Mouse (Mus musculus) liver, embryonic 12.5 days (tissue): ENCODE measurements around the gene Taf9. TPM values are rescaled to one million over a fixed set of nuclear protein-coding genes. Genes with fewer than 3 reads are reported as not detected.

Experiments
- ATAC-seq: fragments of 200-750 bp; cut with Nextera tagmentation; 2 replicates; pipeline ENCODE4 v1.8.0; 2017; ENCODE audit warnings: moderate number of reproducible peaks, mild to moderate bottlenecking, moderate library complexity
- H3K27ac ChIP-seq: fragments of 300-500 bp; sonication (generic); 2 replicates; pipeline ENCODE4 v1.5.1; 2016; ENCODE audit warnings: mild to moderate bottlenecking
- H3K27me3 ChIP-seq: fragments of 300-500 bp; sonication (generic); replicated peaks from 2 replicates; pipeline ENCODE4 v1.6.1; 2016; ENCODE audit warnings: mild to moderate bottlenecking, moderate library complexity
- H3K36me3 ChIP-seq: fragments of 300-500 bp; sonication (generic); 2 replicates; pipeline ENCODE4 v1.6.1; 2016; ENCODE audit warnings: mild to moderate bottlenecking, moderate library complexity
- H3K4me1 ChIP-seq: fragments of 300-500 bp; sonication (generic); 2 replicates; pipeline ENCODE4 v1.6.1; 2016
- H3K4me2 ChIP-seq: fragments of 300-500 bp; sonication (generic); 2 replicates; pipeline ENCODE4 v1.6.1; 2016; ENCODE audit warnings: mild to moderate bottlenecking, moderate library complexity
- H3K4me3 ChIP-seq: fragments of 300-500 bp; sonication (generic); 2 replicates; pipeline ENCODE4 v1.5.1; 2016; ENCODE audit warnings: mild to moderate bottlenecking, moderate library complexity
- H3K9ac ChIP-seq: fragments of 300-500 bp; sonication (generic); 2 replicates; pipeline ENCODE4 v1.6.1; 2016; ENCODE audit warnings: mild to moderate bottlenecking, moderate library complexity
- H3K9me3 ChIP-seq: fragments of 300-500 bp; sonication (generic); replicated peaks from 2 replicates; pipeline ENCODE4 v1.6.1; 2016; ENCODE audit warnings: mild to moderate bottlenecking, moderate library complexity
- WGBS: fragments of 180-500 bp; shearing (Covaris S2); methylation state at CpG from one replicate; pipeline ENCODE4 v1.1.7; 2016; ENCODE audit not compliant: insufficient replicate concordance; 5-methylcytosine and 5-hydroxymethylcytosine counted together
- polyA plus RNA-seq: library from polyadenylated mRNA; unstranded; fragments of >200 nt; fragmentation: Nextera tagmentation; extraction: Ambion mirVana; gene quantifications from 2 replicates; pipeline ENCODE4 v1.2.1, GENCODE M21; 2016

Gene Taf9
- polyA plus RNA-seq, 1 experiment from 2014 or later = 17.8 TPM

DNA sequence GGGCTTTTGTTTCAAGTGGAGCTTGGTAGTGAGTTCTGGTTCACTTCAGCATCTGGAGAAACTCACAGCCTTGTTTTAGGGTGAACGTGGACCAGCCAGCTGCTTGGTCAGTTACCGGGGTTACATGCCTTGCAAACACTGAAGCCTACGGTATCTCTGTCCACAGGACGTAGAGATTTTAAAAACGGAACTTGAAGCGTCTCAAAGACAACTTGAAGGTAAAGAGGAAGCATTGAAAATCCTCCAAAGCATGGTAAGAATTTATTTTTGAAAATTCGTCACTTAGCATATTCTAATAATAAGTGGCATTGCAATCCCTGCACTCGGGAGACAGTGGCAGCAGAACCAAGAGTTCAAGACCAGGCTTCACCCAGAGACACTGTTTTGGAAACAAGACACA lies 30.2 kb downstream of the Taf9 start:
- no peaks in the 10 kb centered on the region for H3K27me3 ChIP-seq

DNA sequence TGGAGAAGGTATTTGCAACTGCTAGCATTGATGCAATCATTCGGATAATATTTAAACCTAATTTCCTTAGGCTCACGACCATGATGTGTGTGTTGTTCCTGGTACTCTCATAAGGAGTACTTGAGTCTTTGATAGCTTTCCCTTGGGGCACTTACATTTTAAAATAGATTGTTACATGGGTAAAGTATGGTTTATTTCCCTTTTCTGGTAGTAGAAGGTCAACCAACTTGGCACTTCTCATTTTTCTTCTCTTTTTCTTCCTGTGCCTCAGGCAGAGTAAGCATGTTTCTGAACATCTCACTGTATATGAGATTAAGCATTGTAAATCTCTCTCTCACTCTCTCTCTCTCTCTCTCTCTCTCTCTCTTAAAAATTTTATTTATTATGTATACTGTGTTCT lies 31.5 kb downstream of the Taf9 start:
- no peaks in the 10 kb centered on the region for H3K27me3 ChIP-seq
- H3K4me1 ChIP-seq = no peaks in the 10 kb centered on the region
- 57% methylated on average over 2 of the region's 2 CpGs for WGBS
- H3K9me3 ChIP-seq = no peaks in the 10 kb centered on the region
- no peak for ATAC-seq
- peaks cover 11% of the 10 kb centered on the region for H3K36me3 ChIP-seq
- H3K27ac ChIP-seq = no peak overlapping the region
- H3K4me2 ChIP-seq = no peak overlapping the region
- no peak overlapping the region for H3K4me3 ChIP-seq
- H3K9ac ChIP-seq = no peak overlapping the region

More for the DNA sequence above, 30.2 kb downstream of the Taf9 start:
- Histone ChIP-seq H3K36me3 (peaks cover 11% of the 10 kb centered on the region), H3K9ac (no peak overlapping the region), H3K4me3 (no peak overlapping the region), H3K27ac (no peak overlapping the region), H3K9me3 (no peaks in the 10 kb centered on the region), H3K4me2 (no peak overlapping the region), H3K4me1 (no peaks in the 10 kb centered on the region)
- 71% methylated on average over 8 of the region's 8 CpGs for WGBS
- ATAC-seq = no peak

DNA sequence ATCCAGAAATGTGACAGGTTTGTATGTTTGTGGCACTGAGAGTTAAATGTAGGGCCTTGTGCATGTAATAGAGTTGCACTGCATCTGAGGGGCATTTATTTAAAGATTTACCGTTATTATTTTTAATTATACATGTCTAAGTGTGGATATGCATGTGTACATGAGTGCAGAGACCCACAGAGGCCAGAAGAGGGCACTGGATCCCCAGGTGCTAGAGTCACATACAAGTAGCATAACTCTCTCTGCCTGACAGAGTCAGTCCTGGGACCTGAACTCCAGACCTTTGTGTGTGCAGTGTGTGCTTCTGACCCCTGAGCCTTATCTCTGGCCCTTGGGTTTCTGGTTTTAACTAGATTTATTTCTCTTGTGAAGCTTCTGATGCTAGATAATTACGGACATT lies 33.0 kb downstream of the Taf9 start:
- Histone ChIP-seq H3K4me3 (no peak overlapping the region), H3K4me2 (no peak overlapping the region), H3K4me1 (no peaks in the 10 kb centered on the region), H3K9me3 (no peaks in the 10 kb centered on the region), H3K27me3 (no peaks in the 10 kb centered on the region), H3K9ac (no peak overlapping the region), H3K27ac (no peak overlapping the region), H3K36me3 (peaks cover 11% of the 10 kb centered on the region)
- 71% methylated on average over 2 of the region's 2 CpGs for WGBS
- no peak for ATAC-seq

DNA sequence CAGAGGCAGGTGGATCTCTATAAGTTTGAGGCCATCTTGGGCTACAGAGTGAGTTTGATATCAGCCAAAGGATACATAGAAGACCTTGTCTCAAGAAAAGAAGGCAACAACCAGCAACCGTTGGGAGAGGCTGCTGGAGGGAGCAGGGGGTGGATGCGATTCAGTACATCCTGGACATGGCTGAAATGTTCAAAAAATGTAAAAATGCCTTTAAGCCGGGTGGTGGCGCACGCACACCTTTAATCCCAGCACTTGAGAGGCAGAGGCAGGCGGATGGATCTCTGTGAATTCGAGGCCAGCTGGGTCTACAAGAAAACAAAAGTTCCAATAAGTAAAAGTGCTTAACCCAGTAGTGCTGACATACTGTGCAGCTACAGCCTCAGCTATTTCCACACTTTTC lies 36.1 kb downstream of the Taf9 start:
- Histone ChIP-seq H3K9ac (no peak overlapping the region), H3K27ac (no peak overlapping the region), H3K27me3 (no peaks in the 10 kb centered on the region), H3K4me2 (no peak overlapping the region), H3K36me3 (peaks cover 11% of the 10 kb centered on the region), H3K4me3 (no peak overlapping the region), H3K9me3 (no peaks in the 10 kb centered on the region), H3K4me1 (no peaks in the 10 kb centered on the region)
- ATAC-seq = no peak
- 43% methylated on average over 7 of the region's 7 CpGs for WGBS

DNA sequence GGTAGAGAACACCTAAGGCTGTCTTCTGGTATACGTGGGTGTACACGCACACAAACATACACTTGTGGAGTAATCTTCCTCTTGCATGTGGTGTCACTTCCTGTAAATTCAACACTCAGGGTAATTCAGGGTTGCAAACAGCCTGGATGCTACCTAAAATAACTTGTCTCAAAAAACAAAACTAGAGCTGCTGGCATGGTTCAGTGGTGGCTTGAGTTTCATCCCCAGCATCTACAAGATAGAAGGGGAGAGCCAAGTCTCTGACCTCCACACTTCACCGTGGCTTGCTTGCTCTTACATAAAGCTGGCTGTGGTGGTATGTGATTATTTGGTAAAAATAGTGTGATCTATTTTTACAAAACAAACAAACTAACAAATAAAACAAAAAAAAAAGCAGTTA lies 46.2 kb downstream of the Taf9 start:
- H3K27me3 ChIP-seq = no peaks in the 10 kb centered on the region
- WGBS = 75% methylated on average over 3 of the region's 3 CpGs
- H3K9ac ChIP-seq = no peak overlapping the region
- H3K9me3 ChIP-seq = no peaks in the 10 kb centered on the region
- H3K4me3 ChIP-seq = no peak overlapping the region
- no peak for ATAC-seq
- H3K27ac ChIP-seq = no peak overlapping the region
- H3K4me1 ChIP-seq = no peaks in the 10 kb centered on the region
- no peak overlapping the region for H3K4me2 ChIP-seq
- H3K36me3 ChIP-seq = peaks cover 67% of the 10 kb centered on the region

DNA sequence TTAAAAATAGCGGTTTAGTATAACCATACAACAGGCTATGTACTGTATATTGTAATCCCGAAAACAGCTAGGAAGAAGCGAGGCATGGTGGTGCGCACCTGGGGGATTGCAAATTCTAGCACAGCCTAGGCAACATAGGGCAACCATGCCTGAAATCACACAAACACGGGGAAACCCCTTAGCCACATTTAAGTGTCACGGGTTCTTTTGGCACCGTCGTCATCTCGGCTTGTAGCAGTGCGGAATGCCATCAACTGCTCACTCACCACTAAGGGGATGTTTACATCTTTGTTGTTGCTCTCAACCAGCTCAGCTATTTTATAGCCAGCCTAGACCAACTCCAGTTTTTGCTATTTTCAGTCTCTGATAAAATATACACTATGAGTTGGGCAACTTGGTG lies 47.5 kb downstream of the Taf9 start:
- Histone ChIP-seq H3K9ac (no peak overlapping the region), H3K4me3 (no peak overlapping the region), H3K4me2 (no peak overlapping the region), H3K4me1 (no peaks in the 10 kb centered on the region), H3K9me3 (no peaks in the 10 kb centered on the region), H3K27ac (no peak overlapping the region), H3K27me3 (no peaks in the 10 kb centered on the region), H3K36me3 (peaks cover 80% of the 10 kb centered on the region)
- ATAC-seq = no peak
- 90% methylated on average over 10 of the region's 10 CpGs for WGBS

DNA sequence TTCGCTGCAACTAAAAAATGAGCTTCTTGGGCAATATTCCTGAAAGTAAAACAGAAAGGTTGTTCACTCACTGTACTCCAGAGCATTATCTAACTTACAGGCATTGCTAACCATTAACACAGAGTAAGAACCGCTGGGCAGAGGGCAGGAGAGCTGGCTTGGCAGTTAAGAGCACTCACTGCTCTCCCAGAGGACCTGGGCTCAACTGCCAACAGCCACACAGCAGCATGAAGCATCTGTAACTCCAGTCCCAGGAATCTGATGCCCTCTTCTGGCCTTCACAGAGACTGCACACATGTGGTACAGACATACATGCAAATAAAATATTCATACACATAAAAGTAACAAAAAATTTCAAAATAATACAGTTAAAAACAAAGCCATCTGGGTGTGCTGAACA lies 52.1 kb downstream of the Taf9 start:
- Histone ChIP-seq H3K27me3 (no peaks in the 10 kb centered on the region), H3K9me3 (no peaks in the 10 kb centered on the region), H3K9ac (no peak overlapping the region), H3K27ac (no peak overlapping the region), H3K4me2 (no peak overlapping the region), H3K4me1 (no peaks in the 10 kb centered on the region), H3K36me3 (peaks cover 95% of the 10 kb centered on the region), H3K4me3 (no peak overlapping the region)
- WGBS = 88% methylated on average over 2 of the region's 2 CpGs
- ATAC-seq = no peak

Other genes with a start within 250 kb of the Taf9 start
- not detected in 2 replicates for gene Naip1, start 198.7 kb upstream of the Taf9 start, polyA plus RNA-seq
- gene Gtf2h2, start 159.0 kb upstream of the Taf9 start, polyA plus RNA-seq = 46.6 and 52.2 TPM in 2 replicates
- gene Ocln, start 98.9 kb upstream of the Taf9 start, polyA plus RNA-seq = 6.7 and 6.9 TPM in 2 replicates
- gene Marveld2, start 34.6 kb upstream of the Taf9 start, polyA plus RNA-seq = 6.2 and 7.1 TPM in 2 replicates
- gene Ak6, start 600 bp upstream of the Taf9 start, polyA plus RNA-seq = 216 and 222 TPM in 2 replicates
- gene Rad17, start 528 bp upstream of the Taf9 start, polyA plus RNA-seq = 20.0 and 20.3 TPM in 2 replicates
- gene Ccdc125, start 18.1 kb downstream of the Taf9 start, polyA plus RNA-seq = 6.4 and 6.8 TPM in 2 replicates
- gene Cdk7, start 79.4 kb downstream of the Taf9 start, polyA plus RNA-seq = 60.1 TPM in 2 replicates
- gene Mrps36, start 93.1 kb downstream of the Taf9 start, polyA plus RNA-seq = 174 and 179 TPM in 2 replicates
- 45.3 and 47.4 TPM in 2 replicates for gene Cenph, start 124.3 kb downstream of the Taf9 start, polyA plus RNA-seq
- 284 and 289 TPM in 2 replicates for gene Ccnb1, start 135.0 kb downstream of the Taf9 start, polyA plus RNA-seq
- 40.8 and 45.1 TPM in 2 replicates for gene Slc30a5, start 181.8 kb downstream of the Taf9 start, polyA plus RNA-seq